Mouse (Mus musculus) small intestine, adult 2 months (tissue): ENCODE data around the gene Tmem253. TPM values are rescaled to one million over a fixed set of nuclear protein-coding genes. Genes with fewer than 3 reads are reported as not detected.
"Not testable (repeated sequence)": the region's sequence is repeated elsewhere in the genome, so short reads cannot be mapped to it uniquely, and the experiment has no call there.

Source experiments
- H3K27ac ChIP-seq: fragments of 200-500 bp; 2 replicates; pipeline ENCODE4 v1.5.1; 2012; ENCODE audit warnings: low read depth, low read length, control low read depth, inconsistent platforms; ENCODE audit not compliant: insufficient read depth
- H3K27me3 ChIP-seq: fragments of 200-500 bp; 2 replicates; pipeline ENCODE4 v1.6.1; 2012; ENCODE audit warnings: mild to moderate bottlenecking, moderate library complexity, low read length, inconsistent platforms; ENCODE audit not compliant: control insufficient read depth, insufficient read depth
- H3K36me3 ChIP-seq: fragments of 200-500 bp; 2 replicates; pipeline ENCODE4 v1.6.1; 2012; ENCODE audit warnings: mild to moderate bottlenecking, low read length, control low read depth, inconsistent platforms; ENCODE audit not compliant: control insufficient read depth, insufficient read depth
- H3K4me1 ChIP-seq: fragments of 200-500 bp; 2 replicates; pipeline ENCODE4 v1.6.1; 2012; ENCODE audit warnings: low read length, inconsistent platforms, mixed read lengths; ENCODE audit not compliant: control insufficient read depth, insufficient read depth, insufficient read length
- H3K4me3 ChIP-seq: fragments of 200-500 bp; 2 replicates; pipeline ENCODE4 v1.5.1; 2012; ENCODE audit warnings: low read depth, mild to moderate bottlenecking, control low read depth, inconsistent platforms, low read length, moderate library complexity
- CTCF ChIP-seq: fragments of 200-500 bp; IDR thresholded peaks from 2 replicates; pipeline ENCODE4 v1.5.1; 2012; ENCODE audit warnings: low read depth, mild to moderate bottlenecking, control low read depth, inconsistent platforms, low read length, moderate library complexity, mixed read lengths; ENCODE audit not compliant: insufficient replicate concordance, insufficient read length; ENCODE audit errors: extremely low read depth
- POLR2A ChIP-seq: fragments of 200-500 bp; IDR thresholded peaks from 2 replicates; pipeline ENCODE4 v1.6.1; 2012; ENCODE audit warnings: low read depth, mild to moderate bottlenecking, control low read depth, inconsistent platforms, low read length, moderate library complexity
- WGBS: fragments of 180-500 bp; shearing (Covaris S2); methylation state at CpG from one replicate; pipeline ENCODE4 v1.1.7; 2018; 5-methylcytosine and 5-hydroxymethylcytosine counted together
- polyA plus RNA-seq: library from polyadenylated mRNA; depleted of rRNA; stranded (reverse); fragments of >200 nt; gene quantifications from 2 replicates; pipeline ENCODE4 v1.2.3, GENCODE M21; 2012

Gene Tmem253
- polyA plus RNA-seq, 1 experiment, result 91.5 TPM

GRCm38 (mm10) chr14:52024133-52024532 lies 8.7 kb downstream of the Tmem253 start:
- TF ChIP-seq POLR2A (no peak), CTCF (no peak)
- H3K27me3 ChIP-seq, result no peaks in the 10 kb centered on the region
- H3K4me3 ChIP-seq, result no peak overlapping the region
- peaks cover 4% of the 10 kb centered on the region; the same call in 1 of the 2 replicates for H3K4me1 ChIP-seq
- no peaks in the 10 kb centered on the region for H3K36me3 ChIP-seq
- H3K27ac ChIP-seq, result no peak overlapping the region
- WGBS, result 70% methylated on average over 2 of the region's 2 CpGs

DNA sequence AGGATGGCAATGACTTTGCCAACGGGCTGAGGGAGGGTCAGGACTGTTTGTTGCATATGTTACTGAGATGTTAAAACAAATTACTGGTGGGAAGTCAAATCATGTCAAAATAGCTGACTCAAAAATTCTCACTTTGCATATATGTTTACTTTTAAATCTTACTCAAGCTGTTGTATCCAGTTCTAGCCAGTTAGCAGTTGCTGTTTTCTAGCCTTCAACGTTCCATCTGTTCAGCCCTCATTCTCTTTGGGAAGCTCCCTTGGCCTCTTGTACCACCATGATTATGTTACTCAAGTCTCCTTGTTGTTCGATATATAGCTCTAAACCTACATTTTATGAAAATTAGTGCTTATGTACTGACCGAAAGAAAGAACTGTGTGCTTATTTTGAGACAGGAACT lies 10.9 kb downstream of the Tmem253 start:
- Histone ChIP-seq H3K4me3 (no peak overlapping the region), H3K27me3 (no peaks in the 10 kb centered on the region), H3K4me1 (peaks cover 4% of the 10 kb centered on the region; the same call in 1 of the 2 replicates), H3K27ac (no peak overlapping the region), H3K36me3 (no peaks in the 10 kb centered on the region)
- TF ChIP-seq POLR2A, result no peak
- WGBS, result 85% methylated on average over 4 of the region's 4 CpGs

DNA sequence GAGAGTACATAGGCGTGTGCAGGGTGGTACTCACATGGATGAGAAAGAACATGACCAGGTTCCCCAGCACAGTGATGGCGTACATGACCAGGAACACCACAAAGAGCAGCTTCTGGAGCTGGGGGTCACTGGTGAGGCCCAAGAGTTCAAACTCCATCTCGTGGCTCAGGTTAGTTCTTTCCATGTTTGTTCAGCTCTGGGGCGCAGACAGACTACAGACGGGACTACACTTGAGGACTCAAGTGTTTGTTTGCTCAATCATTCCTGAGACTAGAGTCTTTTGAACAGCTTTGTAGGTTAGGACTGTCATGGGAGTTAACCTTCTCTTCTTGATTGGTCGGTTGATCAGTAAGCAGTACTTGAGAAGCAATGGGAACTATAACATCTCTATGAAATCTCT lies 20.5 kb downstream of the Tmem253 start:
- Histone ChIP-seq H3K27ac (no peak overlapping the region), H3K36me3 (no peaks in the 10 kb centered on the region), H3K4me1 (no peaks in the 10 kb centered on the region; the same call in 1 of the 2 replicates), H3K27me3 (no peaks in the 10 kb centered on the region), H3K4me3 (no peak overlapping the region)
- TF ChIP-seq CTCF (no peak), POLR2A (no peak)
- 81% methylated on average over 6 of the region's 6 CpGs for WGBS

DNA sequence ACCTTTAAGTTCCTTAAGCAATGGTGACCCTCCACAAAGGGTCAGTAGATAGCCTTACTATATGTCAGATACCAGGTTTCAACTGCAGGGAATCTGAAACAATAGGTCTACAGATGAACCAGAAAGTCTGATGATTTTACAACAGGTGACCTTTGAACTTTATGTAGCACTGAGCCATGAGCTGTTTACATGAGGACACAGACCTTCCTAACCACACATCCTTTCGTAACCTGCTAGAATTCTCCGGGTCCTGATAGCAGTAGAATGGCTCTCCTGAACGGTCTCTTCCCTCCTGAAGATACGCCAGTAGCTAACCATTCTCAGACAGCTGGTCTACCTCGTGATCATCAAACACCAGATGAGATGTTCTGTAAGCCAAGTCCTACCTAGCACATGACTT lies 23.9 kb downstream of the Tmem253 start:
- no peak overlapping the region for H3K27ac ChIP-seq
- H3K27me3 ChIP-seq, result no peaks in the 10 kb centered on the region
- 22% methylated on average over 5 of the region's 5 CpGs for WGBS
- TF ChIP-seq POLR2A (no peak), CTCF (no peak)
- no peak overlapping the region for H3K4me3 ChIP-seq
- no peaks in the 10 kb centered on the region for H3K36me3 ChIP-seq
- H3K4me1 ChIP-seq, result no peaks in the 10 kb centered on the region; the same call in 1 of the 2 replicates

GRCm38 (mm10) chr14:52042359-52042758 lies 26.9 kb downstream of the Tmem253 start, which contains the start of gene Olfr221:
Olfr221 (minus strand) TSS chr14:52042459.
- 64% methylated on average over 3 of the region's 3 CpGs for WGBS
- not testable (repeated sequence) for H3K27me3 ChIP-seq, H3K36me3 ChIP-seq, H3K4me3 ChIP-seq, H3K4me1 ChIP-seq, H3K27ac ChIP-seq

GRCm38 (mm10) chr14:52043446-52043845 lies 28.0 kb downstream of the Tmem253 start:
- Histone ChIP-seq H3K27me3 (no peaks in the 10 kb centered on the region), H3K27ac (no peak overlapping the region), H3K4me1 (no peaks in the 10 kb centered on the region; the same call in 1 of the 2 replicates), H3K36me3 (no peaks in the 10 kb centered on the region), H3K4me3 (no peak overlapping the region)
- TF ChIP-seq POLR2A, result no peak
- no peak for TF ChIP-seq CTCF
- 72% methylated on average over 6 of the region's 6 CpGs for WGBS

DNA sequence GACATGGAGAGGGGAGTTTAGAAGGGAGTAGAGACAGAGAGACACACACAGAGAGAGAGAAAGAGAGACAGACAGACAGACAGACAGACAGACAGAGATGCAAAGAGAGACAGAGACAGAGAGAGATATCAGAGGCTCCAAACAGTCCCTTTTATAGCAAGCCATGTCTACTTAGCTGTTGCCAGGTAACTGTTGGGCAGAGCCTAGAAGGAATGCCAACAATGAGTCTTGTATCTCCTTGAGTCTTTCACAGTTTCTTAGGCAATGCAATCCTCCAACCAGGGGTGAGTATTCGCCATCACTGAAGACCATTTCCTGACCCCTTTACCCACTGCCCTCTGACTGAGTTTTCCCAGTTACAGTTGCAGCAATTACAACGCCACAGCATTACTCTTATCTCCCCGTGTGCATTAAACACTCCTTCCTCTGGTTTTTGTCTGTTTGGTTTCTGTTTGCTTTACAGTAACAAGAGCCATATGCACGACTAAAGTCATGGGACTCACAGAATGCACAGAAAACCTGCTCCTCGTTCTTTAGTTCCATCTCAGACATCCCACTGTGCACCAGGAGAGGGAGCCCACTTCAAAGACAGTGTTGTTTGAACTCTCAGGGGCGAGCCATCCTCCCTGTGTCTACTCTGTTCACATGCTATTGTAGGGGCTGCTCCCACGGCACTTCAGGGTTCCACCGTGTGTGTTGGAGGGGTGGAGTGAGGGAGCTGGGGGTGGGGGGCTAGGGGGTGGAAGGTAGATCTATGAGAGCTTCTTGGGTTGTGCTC lies 29.6 kb downstream of the Tmem253 start:
- no peak for TF ChIP-seq POLR2A
- TF ChIP-seq CTCF, result no peak
- Histone ChIP-seq H3K4me3 (no peak overlapping the region), H3K36me3 (no peaks in the 10 kb centered on the region), H3K27me3 (no peaks in the 10 kb centered on the region), H3K4me1 (no peaks in the 10 kb centered on the region), H3K27ac (no peak overlapping the region)
- 4% methylated on average over 8 of the region's 8 CpGs for WGBS
